Mouse (Mus musculus) left cerebral cortex, adult 9 months (tissue): Measurements from ENCODE around the gene Nfib.
"Not testable (repeated sequence)": the region's sequence is repeated elsewhere in the genome, so short reads cannot be mapped to it uniquely, and the experiment has no call there.

ENCODE experiments used
- DNase-seq, 2 experiments: peaks; one replicate each; pipeline ENCODE4 v3.0.0; 2022; ENCODE audit warnings: low spot score in 2 of 2

The Nfib gene

GRCm38 (mm10) chr4:82303362-82303900 is 402.1 kb downstream of the Nfib start:
- no peak for DNase-seq

- no peak for DNase-seq
Measured at GRCm38 (mm10) chr4:82302901-82303300, 402.6 kb downstream of the Nfib start.

- peak in 1 of 2 experiments; percentile 27 for DNase-seq
Measured at GRCm38 (mm10) chr4:82298606-82299005, 406.9 kb downstream of the Nfib start.

- no peak for DNase-seq
Measured at GRCm38 (mm10) chr4:82297562-82297961, 408.0 kb downstream of the Nfib start.

- peak; percentile 45 to 62 for DNase-seq
Measured at GRCm38 (mm10) chr4:82294066-82294465, 411.5 kb downstream of the Nfib start.

- no peak for DNase-seq
Measured at GRCm38 (mm10) chr4:82291174-82291847, 414.2 kb downstream of the Nfib start.

DNA sequence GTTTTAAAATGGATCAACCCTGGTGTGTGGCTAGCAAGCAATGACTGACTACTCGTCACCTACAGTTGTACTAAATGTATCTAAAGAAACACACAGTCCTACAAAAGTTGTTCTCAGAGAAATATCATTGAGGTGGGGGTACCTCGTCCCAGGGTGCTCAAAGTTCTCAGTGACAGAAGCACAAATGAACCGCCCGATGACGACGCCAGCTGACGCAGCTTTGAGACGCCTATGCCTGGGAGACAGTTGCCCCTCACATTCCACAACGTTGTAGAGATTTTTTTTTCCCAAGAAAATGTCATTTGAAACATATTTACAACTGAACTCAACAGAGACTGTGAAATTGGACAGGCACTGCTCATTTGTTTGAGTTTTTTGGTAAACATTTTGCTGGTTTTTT is 414.9 kb downstream of the Nfib start:
- DNase-seq = no peak

DNA sequence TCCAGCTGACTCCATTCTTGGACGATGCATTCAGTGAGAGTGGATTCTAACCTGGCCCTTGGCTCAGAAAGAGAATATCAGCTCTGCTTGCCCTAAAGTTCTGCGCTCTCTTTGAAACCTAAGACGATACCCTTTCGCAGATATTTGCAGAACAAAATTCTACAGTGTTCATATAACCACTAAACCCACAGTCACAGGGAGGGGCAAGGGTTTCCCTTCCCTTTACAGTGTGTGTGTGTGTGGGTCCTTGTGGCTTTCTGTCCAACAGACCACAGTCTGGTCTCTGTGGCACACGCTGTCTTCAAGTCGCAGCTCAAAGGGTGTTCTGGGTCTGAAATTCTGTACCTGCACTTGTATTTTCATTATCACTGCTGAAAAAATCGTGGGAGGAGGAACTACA is 416.0 kb downstream of the Nfib start:
- no peak for DNase-seq

- DNase-seq = peak in 1 of 2 experiments; percentile 34
Measured at GRCm38 (mm10) chr4:82288138-82288537, 417.4 kb downstream of the Nfib start.

DNA sequence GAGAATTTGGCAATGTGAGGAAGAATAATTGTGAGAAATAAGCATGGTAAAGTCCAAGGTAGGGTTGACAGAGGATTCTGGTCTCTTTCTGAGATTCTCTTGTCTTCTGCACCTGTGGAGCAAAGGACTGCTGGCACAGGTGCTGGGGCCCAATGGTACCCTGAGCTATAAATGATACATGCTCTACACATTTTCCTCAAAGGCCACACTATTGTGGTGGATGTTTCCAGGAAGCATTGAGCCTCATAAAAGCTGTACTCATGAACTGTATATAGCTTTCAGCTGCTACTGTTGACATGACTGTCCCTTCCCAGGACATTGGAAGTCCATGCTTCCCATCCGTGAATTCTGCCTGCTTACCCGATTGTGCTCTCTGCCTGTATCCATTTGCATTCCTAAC is 418.1 kb downstream of the Nfib start:
- no peak for DNase-seq

GRCm38 (mm10) chr4:82286931-82287330 is 418.6 kb downstream of the Nfib start:
- DNase-seq = no peak

DNA sequence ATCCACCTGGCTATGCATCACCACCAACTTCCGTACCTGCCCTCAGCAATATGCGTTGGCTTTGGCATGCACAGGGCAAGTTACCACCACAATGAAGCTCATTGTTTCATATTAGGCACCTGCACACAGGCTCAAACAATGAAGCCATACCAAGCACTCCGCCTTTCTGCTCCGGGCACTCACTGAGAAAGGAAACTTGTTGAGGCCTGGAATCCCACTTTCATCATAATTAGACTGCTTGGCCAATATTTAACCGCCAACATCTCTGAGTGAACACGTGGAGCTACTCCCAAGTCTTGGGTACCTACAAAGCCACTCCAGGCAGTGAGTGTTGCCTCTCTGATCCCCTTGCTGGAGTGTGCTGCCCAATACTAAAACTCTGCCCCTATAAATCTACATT is 422.0 kb downstream of the Nfib start:
- DNase-seq = no peak

DNA sequence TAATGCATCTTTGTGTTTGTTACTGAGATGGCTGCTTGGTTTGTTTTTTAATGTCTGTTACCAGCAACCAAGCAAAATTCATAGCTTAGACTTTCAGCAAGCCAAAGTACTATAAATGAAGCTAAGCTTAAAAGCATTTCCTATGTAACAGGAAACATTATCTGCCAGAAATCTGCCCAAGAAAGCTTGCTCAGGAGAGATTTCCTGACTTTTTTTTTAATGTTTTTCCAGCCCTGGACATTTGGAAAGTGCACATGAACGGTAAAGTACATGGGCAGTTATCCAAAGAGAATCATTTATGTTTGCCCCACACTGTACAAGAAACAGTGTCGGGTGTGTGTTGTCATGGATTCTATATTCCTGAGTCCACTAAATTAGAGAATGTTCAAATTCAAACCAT is 429.6 kb downstream of the Nfib start:
- no peak for DNase-seq

DNA sequence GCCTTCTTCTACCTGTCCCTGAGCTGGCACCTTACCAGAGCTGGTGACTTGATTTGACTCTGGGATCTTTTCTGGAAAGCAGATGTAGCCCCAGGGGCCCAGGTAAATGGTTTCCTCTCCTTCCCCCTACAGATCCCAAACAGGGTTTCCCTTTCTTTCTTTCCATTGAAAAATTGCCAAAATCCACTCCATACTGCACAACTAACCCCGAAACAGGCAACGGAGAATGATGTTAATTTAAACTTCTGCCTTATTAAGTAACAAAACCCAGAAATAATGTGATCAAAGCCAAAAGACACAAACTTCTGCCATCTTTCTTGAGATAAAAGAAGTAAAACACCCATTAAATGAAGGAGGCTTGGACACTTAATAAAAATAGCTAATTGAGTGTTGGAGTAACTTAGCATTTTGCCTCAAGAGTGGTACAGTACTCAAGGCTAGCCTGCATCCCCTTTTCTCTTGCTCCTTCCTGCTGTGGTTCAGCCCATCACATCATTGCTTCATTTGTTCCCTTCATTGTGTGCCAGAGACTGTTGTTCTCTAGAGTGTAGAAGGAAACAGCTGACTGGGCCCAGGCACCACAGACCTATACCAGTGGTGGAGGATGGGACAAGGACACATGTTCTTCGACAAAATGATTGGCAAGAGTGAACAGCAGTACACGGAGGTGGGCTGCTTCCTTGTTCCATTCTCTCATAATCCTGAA is 432.3 kb downstream of the Nfib start:
- no peak for DNase-seq

DNA sequence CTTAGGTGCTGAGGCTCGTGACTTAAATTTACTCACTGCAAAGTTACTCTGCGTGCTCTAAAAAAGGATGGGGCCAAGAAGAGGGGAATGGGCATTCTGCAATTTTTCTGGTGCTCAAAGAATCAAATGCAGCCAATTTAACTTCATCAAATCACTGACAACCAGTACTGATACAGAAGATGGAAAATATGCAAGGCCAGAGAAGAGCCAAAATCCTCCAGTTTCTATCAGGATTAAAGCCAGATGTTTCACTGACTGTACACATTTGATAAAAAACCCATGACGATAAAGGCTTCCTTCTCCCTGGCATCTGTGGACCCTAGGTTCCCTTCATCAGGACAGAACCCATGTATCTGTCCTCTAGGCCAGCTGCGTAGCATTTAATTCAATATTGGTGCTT is 433.5 kb downstream of the Nfib start:
- DNase-seq = no peak

GRCm38 (mm10) chr4:82271547-82271946 is 434.0 kb downstream of the Nfib start:
- no peak for DNase-seq

DNA sequence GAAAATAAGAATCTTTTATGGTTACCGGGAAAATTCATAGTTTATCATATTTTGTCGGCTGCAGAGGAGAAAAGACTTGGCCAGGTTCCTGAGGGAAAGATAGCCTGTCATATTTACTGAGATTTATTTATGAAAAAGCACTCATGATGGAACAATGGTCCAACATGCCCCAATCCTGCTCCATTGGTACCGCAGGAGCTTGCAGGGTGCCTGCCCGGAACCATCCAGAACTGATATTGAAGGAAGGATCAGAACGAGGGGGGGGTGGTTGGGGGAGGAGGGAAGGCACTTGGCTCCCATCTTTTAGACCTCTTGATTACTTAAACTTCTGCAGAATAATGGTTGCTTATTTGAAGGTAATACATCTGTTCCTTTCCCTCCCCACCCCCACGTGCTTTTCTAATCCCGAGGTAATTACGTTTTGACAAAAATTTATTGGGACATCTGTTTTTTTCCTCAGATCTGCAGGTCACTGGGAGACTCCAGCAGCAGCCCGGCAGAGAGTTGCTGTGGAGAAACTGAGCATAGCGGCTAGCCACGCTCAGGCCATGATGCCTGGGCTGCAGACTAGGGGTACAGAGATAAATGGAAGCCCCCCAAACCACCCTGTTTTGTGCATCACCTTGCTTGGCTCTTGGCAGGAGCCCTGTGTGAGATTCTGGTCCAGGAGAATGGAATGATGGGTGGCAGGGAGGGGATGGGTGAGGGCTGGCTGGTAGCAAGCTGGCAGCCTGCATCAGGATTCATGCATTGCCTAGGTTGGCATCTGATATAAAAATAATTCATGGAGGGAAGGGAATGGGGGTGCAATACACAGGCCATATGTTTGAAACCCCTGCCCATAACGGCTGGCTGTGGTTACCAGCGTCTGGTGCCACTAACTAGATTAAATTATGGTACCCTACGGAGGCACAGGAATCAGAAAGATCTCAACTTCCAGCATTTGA is 437.4 kb downstream of the Nfib start:
- no peak for DNase-seq

DNA sequence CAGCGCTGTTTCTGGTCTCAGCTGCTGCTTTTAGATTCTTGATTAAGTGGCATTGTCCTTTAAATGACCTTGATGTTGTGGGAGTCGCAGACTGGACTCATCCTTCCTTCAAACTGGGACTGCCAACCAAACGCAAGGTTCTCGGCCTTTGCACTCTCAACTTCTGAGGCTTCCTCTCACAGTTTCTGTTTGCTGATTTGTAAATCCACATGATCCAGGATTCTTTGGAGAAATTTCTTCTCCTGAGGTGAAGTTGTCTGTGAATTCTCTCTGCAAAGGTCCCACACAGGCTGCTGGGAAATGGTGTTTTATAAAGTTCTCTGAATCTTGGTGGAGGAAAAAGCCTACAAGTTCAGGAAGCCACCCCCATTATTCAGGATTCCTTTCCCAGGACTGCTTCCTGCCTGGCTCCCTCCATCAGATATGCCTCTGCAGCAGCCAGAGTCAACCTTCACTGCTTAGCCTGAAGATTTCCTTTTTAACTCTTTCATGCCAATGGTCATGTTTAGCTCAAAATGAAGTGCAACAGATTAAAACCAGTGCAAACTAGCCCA is 439.4 kb downstream of the Nfib start:
- DNase-seq = no peak

DNA sequence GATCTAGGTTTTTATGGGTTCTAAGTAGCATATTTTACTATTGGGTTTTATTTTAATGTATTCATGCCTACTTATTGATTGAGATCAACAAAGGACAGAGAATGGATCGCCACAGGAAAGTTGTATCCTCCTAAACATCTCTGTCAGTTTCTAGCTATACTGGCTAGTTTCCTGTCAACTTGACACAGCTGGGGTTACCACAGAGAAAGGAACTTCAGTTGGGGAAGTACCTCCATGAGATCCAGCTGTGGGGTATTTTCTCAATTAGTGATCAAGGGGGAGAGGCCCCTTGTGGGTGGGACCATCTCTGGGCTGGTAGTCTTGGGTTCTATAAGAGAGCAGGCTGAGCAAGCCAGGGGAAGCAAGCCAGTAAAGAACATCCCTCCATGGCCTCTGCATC is 447.0 kb downstream of the Nfib start:
- not testable (repeated sequence) for DNase-seq

DNA sequence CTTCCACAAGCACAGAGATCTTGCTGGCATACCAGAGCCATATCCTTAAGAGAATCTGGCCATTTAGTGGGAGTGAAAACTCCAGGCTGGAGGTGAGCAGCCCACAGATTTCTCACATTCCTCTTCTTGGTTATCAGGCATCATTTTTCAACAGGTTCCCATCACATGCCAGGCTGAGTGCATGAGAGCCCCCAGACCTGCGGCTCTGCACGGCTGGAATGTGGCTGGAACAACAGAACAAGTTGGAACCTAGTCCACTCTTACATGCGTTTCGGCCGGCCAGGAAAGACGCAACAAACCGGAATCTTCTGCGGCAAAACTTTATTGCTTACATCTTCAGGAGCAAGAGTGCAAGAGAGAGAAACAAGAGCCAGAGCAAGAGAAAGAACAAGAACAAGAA is 453.5 kb downstream of the Nfib start:
- DNase-seq = no peak

GRCm38 (mm10) chr4:82250355-82250659 is 455.2 kb downstream of the Nfib start:
- DNase-seq = no peak
